Mouse (Mus musculus) NIH3T3 (cell line): Measurements from ENCODE around the gene Minos1.

ENCODE experiments used
- DNase-seq: peaks from one replicate; pipeline ENCODE4 v3.0.0-alpha.2; 2012; ENCODE audit warnings: low read depth

Gene Minos1

DNA sequence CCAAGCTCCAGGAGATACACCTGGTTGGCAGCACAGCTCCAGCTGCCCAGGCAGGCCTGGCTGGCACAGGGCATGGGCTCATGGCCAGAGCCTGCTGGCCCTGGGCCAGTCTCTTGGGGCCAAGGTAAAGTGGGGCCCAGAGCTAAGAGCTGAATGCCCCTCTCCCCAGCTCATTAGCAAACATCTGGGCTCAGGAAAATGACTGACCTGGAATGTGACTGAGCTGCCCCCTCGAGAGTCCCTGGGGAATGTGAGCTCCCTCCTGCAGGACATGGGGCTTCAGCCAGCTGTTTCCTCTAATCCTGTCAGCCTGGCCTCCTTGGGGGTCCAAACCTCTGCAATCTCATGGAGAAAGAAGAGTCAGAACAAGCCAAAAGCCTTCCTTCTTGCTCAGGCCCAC lies 35.5 kb downstream of the Minos1 start:
- peak; percentile 51 for DNase-seq

DNA sequence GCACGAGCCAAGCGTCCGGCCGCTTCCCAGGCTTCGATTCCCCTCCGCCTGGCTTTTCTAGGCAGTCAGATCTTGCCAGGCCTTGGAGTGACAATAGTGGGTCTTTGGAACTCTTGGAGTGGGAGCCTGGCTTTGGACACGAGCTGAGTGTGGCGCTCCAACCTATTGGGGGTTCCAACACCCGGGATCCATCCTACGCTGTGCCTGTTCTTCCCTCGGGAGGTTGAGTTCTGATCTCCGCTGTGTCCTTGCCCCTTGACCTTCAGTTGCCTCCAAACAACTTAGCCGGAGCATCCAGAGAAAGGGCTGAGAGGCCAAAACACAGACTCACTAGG lies 37.8 kb downstream of the Minos1 start:
- DNase-seq: no peak

DNA sequence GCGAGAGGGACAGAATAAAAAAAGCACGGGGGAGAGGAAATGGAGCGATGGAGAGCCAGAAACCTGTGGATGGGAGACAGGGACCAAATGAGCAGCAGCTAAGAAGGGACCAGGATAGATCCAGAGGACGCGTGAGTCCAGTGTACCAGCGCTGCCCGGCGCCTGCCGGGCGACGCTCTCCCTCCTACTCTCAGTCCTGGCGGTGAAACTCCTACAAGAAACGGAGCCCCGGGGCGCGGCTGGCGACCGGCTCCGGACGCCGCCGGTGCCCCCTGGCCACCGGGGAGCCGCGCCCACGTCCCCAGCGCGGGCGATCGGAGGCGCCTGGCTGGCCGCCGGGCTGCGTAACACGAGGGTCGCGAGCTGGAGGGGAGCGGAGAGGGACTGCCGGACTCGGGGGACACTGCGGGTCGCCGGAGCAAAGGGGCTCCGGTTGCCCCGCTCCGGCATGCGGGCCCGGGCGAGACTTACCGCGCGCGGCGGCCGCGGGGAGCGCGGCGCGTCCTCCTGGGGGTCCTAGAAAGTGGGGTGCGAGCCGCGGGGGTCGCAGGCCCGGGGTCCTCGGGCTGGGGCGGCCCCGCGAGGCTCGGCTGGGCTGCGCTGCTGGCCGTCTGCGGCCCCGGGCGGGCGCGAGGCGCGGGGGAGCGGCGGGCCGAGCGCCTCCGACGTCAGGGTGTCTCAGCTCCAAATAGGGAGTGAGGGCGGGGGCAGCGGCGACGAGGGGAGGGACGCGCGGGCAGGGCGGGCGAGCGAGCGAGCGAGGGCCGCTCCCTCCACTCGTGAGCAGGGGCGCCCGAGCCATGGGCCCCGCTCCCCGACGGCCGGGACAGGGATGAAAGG lies 38.3 kb downstream of the Minos1 start, which contains the start of gene Nbl1:
Gene Nbl1, minus strand, starts transcription at position 638 of the 840 bp plus-strand sequence.
- DNase-seq: peak; percentile 78

DNA sequence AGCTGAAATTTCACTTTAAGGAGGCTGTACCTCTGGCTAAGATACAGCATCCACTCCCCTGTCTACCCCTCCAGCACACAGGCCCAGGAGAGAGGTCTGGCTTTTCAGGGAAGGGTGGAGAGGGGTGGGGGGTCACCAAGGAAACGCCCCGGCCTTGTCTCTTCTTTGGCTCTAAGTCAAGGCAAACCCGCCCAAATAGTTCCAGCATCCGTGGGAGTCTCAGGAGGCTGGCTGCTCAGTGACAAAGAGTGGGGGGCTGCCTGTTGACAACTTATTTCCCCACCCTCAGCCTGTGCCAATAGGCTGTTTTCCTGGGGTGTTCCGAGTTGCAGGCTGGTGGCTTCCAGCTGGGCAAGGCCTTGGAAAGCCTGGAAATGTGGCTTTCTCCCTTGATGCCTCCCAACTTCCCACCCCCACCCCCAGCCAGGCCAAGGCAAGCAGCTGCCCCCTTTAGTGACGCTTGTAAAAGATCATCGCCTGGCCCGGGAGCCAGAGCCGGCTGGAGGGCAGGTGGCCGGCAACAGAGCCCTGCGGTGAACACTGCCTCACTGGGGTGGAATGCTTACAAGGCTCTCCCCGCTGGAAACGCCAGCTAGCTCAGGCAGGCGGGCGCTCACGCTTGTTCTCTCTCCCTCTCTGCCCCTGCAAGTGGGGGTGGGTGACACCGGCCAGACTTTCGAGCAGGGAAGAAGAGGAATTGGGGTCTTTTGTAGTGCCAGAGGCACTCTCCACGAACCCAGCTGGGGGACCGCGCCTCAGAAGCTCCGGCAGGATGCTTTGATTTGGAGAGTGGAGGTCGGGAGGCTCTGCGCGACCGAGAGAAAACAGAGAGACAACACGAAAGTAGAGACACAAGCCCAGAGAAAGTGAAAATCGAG lies 39.2 kb downstream of the Minos1 start:
- DNase-seq: peak; percentile 60

DNA sequence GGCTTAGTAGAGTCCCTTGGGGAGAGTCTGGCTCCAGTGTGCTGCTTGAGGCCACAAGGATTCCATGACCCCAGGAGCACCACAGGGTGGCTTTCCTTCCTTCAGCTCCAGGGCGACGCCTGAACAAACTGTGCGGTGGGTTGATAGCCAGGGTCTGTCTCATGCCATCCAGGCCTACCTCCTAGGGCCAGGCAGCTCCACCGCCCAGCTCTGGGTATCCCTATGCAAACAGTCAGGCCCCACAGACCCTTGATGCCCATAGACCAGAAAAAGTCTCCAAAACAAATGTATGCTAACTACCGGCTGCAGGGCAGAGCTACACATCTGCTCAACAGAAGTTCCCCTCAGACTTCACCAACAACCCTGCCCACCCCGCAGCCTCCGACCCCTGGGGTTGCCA lies 39.8 kb downstream of the Minos1 start:
- DNase-seq: no peak

DNA sequence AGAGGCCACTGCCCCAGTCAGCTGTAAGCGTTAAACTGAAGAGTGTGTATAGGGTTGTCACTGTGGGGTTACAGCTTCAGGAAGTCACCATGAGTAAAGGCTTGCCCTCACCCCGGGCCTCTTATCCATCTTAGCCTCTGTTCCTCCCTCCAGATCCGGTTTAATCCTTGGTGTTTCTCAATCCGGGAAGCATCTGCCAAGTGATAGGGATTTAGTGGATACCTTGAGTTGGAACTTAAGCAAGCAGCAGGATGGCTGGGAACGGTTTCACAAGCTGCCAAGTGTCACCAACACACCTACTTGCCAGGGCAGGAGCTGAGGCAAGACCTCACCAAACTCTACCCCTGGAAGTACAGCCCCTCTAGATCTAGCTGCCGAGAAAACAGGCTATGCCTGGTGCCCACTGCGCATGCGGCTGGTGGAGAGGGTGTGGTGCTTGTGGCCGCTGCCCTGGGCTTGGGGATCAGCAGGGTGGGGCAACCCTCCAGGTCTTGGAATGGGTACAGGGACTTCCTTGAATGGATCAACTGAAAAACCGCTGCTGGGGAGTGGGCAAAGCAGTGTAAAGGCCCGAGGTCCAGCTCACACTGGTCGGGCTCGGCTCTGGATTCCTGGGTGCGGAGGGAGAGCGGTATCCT lies 40.5 kb downstream of the Minos1 start:
- no peak for DNase-seq

DNA sequence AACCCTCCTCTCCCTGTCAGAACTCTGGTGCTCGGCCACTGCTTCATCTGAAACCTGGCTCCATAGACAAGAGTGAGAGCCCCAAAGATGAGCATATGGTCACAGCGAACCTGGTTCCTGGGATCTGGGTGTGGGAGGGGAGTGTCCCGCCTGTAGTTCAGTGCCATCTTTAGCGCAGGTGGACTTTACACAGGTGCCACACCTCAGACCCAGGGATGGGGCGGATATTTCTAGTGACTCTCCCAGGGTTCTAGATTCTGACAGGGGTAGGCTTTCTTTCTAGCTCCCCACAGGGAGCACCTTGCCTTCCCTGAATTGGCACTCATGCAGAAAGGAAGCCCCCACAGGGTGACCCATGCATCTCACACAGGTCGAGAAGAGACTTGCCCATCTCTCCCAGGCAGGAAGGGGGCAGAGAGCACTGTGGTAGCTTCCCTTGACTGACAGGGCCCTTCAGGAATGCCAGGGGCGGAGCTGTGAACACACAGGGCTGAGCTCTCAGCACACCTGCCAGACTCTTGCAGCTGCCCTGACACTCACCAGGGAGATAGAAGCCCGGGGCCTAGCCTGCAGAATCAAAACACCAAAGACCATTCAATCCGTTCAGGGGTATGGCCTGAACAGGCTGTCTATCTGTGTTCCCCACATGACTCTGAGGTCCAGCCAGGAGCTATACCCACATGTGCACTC lies 41.8 kb downstream of the Minos1 start:
- DNase-seq: no peak

DNA sequence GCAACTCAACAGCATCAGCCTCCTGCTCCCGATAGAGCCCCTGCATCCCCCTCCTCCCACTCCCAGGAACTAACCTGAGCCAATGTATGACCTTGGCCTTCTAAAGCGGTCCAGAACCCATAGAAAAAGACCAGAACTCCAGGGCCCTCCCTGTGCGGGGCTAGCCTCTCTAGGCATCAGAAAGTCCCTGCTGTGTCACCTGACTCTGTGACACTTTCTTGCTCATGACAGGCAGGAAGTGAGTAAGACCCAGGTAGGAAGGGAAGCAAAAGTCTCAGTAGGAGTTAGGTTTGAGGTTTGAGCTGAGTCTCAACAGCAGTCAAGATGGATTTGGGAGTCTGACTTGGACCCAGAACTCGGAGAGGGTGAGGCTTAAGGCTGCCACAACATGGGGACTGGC lies 43.9 kb downstream of the Minos1 start:
- no peak for DNase-seq

DNA sequence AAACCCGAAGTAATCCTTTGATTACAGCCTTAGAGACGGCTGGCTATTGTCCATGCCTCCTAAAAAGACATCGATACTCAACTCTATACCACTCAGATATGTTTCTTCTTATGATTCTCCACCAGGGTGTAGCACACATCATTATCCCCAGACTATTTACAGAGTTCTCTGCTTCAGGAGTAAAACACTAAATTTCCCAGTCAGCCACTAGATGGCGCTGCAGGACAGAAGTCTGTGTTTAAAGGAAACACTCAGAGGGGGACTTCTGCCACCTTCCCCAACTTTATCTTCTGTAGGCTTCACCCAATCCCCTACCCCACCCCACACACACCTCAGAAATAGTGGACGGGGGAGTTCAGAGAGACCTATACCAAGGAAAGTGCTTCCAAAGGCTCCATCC lies 44.9 kb downstream of the Minos1 start:
- peak; percentile 93 for DNase-seq

DNA sequence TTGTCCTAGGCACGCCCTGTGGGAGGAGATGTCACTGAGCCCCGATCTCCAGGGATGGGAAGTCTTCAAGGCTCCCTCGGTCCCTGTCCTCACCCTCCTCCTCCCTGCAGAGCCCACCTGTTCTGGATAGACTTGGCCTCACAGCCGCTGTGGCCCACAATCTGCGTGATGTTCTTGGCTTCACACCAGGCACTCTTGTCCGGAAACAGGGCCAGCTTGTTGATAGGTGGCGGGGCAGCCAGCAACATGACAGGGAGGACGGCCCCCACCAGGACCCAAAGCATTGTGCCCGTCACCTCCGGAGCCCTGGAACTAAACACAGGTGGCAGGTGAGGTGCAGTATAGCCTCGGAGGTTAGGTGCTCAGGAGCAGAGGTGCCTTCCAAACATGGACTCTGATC lies 45.6 kb downstream of the Minos1 start:
- DNase-seq: no peak

DNA sequence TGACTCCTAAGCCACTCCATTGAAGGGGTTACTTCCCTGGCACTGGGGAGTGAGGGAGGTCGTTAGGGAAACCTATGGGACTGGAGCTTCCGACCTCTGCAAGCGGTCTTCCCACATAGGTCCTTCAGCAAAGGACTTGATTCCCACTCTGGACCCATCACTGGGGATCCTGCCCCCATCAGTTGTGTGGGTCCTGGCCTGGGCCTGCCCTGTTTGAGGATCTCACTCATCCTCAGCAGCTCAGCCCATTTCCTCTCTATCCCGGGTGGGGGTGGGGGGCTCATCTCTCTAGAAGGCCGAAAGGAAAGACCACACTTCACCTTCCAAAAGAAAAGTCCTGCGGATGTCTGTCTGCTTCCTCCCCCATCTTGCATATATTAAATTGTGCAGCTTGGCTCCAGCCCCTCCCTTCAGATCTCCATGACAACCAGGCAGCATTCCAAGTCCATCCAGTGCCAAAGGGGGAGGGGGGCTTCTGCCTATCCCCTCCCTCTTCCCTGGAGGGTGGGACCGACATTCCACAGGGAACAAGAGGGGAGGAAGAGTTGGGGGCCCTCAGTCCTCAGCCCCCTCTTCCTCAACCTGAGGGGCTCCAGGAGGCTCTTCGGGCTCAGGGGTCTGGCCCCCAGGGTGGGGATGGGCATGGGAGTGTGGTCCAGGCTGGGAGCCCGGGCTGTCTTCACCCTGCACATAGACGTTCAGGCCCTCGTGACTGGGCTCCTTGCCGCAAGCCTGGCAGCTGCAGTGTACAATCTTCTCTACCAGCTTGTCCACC lies 47.9 kb downstream of the Minos1 start:
- no peak for DNase-seq

DNA sequence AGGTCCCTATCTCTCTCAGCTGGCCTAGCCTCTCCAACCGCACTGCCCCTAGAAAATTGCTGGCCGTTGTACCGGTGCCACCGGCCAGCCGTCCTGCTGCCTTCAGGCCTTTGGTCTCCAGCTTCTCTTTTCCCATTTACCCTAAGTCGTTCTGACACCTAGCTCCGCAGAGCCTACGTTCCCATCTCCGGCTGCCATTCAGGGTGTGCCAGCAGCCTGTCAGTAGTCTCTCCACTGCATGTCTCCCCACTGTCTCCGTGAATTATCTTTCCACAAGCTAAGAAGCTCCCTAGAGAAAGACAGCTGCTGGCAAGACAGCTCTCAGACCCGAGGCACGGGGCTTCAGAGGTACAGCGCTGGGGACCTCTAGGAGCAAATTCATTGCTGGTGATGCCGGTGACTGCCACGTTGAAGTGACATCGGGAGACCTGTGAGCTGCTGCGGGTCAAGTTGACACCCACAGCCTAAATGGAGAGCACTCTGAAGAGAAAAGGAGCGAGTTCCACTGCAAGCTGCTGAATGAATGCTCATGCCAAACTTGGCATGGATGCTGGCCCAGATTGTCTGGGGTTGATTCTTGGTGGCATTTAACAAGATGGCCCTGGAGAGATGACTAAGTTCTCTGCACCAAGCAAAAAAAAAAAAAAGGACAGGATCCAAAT lies 49.5 kb downstream of the Minos1 start:
- DNase-seq: no peak

DNA sequence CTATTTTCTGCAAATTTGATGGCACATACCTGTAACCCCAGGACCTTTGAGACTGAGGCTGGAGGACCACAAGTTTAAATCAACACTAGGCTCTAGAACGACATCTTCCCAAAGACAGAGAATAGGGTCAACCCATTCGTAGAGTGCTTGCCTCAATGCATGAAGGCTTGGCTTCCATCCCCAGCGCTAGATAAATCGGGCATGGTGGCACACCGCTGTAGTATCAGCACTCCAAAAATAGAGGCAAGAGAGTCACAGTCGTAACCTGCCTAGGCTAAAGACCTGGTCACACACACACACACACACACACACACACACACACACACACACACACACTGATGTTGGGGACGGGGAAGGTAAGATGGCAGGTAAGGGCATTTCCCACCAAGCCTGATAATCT lies 50.7 kb downstream of the Minos1 start:
- no peak for DNase-seq

DNA sequence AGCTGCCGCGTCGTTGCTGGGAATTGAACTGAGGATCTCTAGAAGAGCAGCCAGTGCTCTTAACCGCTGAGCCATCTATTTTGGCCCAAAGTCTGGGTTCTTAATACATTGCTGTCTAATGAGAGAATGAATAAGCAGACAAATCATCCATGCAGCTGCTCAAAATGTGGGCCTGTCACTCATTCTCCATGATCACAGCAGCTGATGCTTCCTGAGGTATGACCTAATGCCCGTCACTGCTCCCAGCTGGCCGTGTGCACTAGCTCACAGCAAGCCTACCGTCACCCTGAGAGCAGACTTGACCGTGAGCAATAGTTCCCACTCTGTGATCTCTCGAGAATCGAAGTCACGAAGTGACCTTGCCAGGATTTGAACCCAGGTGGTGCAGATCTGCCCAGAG lies 51.5 kb downstream of the Minos1 start:
- DNase-seq: no peak

DNA sequence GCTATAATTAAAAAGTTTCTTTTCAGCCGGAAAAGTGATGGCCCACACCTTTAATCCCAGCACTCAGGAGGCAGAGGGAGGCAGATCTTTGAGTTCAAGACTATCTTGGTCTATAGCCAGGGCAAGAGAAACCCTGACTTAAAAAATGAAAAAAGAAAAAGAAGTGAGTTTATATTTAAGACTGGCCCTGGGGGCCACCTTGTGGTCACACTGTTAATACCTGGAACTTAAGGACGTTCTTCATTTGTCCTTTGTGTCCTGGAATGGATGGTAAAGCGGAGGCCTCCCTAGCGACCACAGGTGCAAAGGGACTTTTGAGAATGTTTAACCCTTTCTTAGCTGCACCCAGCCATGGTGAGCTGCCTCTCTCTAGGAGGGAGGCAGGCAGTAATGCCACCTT lies 52.2 kb downstream of the Minos1 start:
- DNase-seq: peak; percentile 37

DNA sequence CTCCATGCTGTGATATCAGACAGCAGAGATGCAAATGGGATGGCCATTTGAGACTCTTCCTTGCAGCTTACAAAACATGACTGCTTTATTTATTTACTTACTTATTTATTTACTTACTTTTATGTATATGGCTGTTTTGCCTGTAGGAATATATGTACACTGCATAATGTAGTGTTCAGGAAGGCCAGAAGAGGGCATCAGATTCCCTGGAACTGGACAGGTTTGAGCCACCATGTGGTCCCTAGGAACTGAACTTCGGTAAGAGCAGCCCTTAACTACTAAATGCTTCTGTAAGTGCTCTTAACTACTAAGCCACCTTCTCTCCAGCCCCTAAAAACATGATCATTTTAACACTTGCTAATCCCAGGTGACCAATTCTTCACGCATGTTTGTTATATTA lies 52.6 kb downstream of the Minos1 start:
- peak; percentile 65 for DNase-seq

DNA sequence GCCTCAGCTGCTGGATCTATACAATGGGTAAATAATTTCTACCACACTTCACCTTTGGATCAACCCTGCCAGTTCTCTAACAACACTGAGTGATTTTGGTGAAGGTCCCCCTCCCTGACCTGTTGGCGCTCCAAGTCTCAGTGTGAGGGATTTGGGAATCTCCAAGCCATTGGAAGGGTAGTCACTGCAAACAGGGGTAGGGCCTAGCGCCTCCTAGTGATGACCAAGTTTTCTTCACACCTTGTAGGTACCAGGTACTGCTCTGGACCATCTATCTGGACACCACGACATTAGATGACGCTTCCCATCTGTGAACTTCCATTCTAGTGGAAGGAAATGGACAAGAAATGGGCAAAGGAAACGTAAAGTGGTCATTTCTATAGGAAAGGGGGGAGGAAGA lies 55.0 kb downstream of the Minos1 start:
- no peak for DNase-seq

DNA sequence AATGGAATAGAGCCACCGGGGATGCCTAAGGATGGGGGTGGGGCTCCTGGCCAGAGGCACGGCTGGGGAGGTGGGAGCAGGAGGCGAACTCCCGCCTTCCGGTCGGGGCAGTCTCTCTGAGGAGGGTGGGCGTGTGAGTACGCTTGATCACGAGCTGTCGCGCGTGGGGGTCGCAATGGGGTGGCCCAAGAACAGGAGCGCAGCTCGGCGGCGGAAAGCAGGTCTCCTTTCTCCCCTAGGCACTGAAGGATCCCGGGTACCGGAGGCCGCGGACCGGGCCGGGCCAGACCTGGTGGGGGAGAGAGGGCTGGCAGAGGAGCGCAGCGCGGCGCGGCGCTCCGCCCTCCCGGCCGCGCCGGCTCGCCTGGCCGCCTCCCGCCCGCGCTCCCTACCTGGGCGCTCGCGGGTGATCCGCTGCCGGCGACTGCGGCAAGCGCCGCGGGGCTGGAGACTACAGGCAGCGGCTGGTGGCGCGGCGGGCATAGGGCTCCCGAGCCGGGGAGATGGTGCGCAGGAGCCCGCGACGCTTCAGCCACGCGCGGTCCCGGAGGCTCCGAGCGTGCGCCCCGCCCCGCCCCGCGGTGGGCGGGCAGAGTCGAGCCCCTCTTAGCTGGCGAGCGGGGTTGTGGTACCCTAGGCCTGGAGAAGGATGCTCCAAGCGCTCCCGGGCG lies 55.7 kb downstream of the Minos1 start, which contains the start of gene Htr6:
Gene Htr6, minus strand, starts transcription at position 530 of the 671 bp plus-strand sequence.
- DNase-seq: no peak

DNA sequence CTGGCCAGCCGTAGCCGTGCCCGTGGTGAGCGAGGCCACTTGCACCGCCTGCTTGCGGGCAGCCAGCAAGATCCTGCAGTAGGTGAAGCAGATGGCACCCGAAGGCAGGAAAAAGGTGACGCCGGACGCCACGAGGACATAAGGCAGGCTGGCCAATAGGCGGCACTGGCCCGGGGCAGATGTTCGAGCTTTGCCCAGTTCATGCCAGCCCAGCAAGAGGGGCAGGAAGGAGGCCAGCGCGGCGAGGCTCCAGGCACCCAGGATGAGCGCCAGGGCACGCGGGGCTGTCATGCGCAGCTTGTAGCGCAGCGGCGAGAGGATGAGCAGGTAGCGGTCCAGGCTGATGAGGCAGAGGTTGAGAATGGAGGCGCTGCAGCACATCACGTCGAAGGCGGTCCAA lies 56.9 kb downstream of the Minos1 start:
- no peak for DNase-seq

DNA sequence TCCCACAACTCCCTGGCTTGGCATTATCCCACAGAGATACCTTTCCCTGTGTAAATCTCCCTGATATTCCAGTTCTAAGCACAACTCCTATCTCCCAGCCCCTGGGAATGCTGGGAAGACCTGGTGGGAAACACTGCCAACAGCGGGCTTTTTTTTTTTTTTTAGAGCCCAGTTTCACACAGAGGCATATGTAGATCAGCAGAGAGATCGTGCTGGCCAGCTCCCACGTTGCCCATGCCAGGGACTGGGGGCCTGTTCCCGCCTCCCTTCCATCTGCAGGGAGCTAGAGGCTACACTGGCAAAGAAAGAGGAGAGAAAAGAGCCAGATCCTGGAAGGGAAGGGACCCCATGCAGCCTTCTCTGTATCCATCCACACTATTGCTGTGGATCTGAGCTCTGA lies 62.6 kb downstream of the Minos1 start:
- DNase-seq: no peak
